Mouse (Mus musculus): Measurements from ENCODE around the gene Ccdc39. TPM values are rescaled to one million over a fixed set of nuclear protein-coding genes. Genes with fewer than 3 reads are reported as not detected.

Ccdc39 gene
- total and polyA plus RNA-seq, 2 experiments from 2014 or later, result 10.0 to 12.1 TPM

GRCm38 (mm10) chr3:33799617-33800512 lies 44.2 kb downstream of the Ccdc39 start, which contains the start of gene Ttc14:
Ttc14 (plus strand) TSS chr3:33799832.
- peak; percentile 100 for ATAC-seq
- Histone ChIP-seq H3K9me3 (ENCODE audit: low read length) (no peaks in the 10 kb centered on the region), H3K4me3 (ENCODE audit: low read length) (peak within 1 kb of the TSS; percentile 77), H3K27me3 (ENCODE audit: insufficient read depth, low read length) (no peaks in the 10 kb centered on the region), H3K4me1 (ENCODE audit: insufficient read depth, low read length) (peaks cover 6% of the 10 kb centered on the region; the same call in 1 of the 2 replicates), H3K9ac (replicated peaks; ENCODE audit: low read length) (peak within 1 kb of the TSS; percentile 90), H3K27ac (peak within 1 kb of the TSS; percentile 95), H3K36me3 (ENCODE audit: insufficient read depth, low read length) (peaks cover 4% of the 10 kb centered on the region; the same call in 1 of the 2 replicates), H3K4me2 (ENCODE audit: low read depth, low read length) (peak within 1 kb of the TSS; percentile 76)
- peak; percentile 65 for TF ChIP-seq CTCF (IDR thresholded peaks at IDR 0.05; ENCODE audit: low read depth)
- DNase-seq (ENCODE audit: low spot score), result peak; percentile 99
- under 1% methylated on average over 84 of the region's 90 CpGs for WGBS

GRCm38 (mm10) chr3:33790975-33791374 lies 53.1 kb downstream of the Ccdc39 start:
- Histone ChIP-seq H3K4me1 (ENCODE audit: insufficient read depth, low read length) (no peaks in the 10 kb centered on the region), H3K36me3 (ENCODE audit: insufficient read depth, low read length) (no peaks in the 10 kb centered on the region), H3K4me2 (ENCODE audit: low read depth, low read length) (no peak overlapping the region), H3K9ac (replicated peaks; ENCODE audit: low read length) (no peak overlapping the region), H3K9me3 (ENCODE audit: low read length) (no peaks in the 10 kb centered on the region), H3K27ac (no peak overlapping the region), H3K27me3 (ENCODE audit: insufficient read depth, low read length) (no peaks in the 10 kb centered on the region), H3K4me3 (ENCODE audit: low read length) (no peak overlapping the region)
- peak; percentile 58 for TF ChIP-seq CTCF (IDR thresholded peaks at IDR 0.05; ENCODE audit: low read depth)
- ATAC-seq, result peak; percentile 70; the same call in 1 of the 2 replicates
- peak; percentile 79 for DNase-seq (ENCODE audit: low spot score)

Other genes starting within 250 kb of the Ccdc39 start
- 34.3 and 51.8 TPM in 2 replicates for gene Ttc14, start 44.5 kb downstream of the Ccdc39 start, total RNA-seq (2014; rRNA removed)
- gene Ttc14, start 44.5 kb downstream of the Ccdc39 start, polyA plus RNA-seq (2015; fragmentation: Nextera tagmentation; extraction: Ambion mirVana), result 60.9 and 66.6 TPM in 2 replicates
- gene Fxr1, start 175.6 kb upstream of the Ccdc39 start, total RNA-seq (2014; rRNA removed), result 28.6 and 32.2 TPM in 2 replicates
- gene Fxr1, start 175.6 kb upstream of the Ccdc39 start, polyA plus RNA-seq (2015; fragmentation: Nextera tagmentation; extraction: Ambion mirVana), result 28.5 and 29.6 TPM in 2 replicates
- gene Dnajc19, start 237.0 kb upstream of the Ccdc39 start, total RNA-seq (2014; rRNA removed), result 83.3 and 89.5 TPM in 2 replicates
- gene Dnajc19, start 237.0 kb upstream of the Ccdc39 start, polyA plus RNA-seq (2015; fragmentation: Nextera tagmentation; extraction: Ambion mirVana), result 191 and 192 TPM in 2 replicates